Mouse (Mus musculus): ENCODE data around the gene Dexi.

DNA sequence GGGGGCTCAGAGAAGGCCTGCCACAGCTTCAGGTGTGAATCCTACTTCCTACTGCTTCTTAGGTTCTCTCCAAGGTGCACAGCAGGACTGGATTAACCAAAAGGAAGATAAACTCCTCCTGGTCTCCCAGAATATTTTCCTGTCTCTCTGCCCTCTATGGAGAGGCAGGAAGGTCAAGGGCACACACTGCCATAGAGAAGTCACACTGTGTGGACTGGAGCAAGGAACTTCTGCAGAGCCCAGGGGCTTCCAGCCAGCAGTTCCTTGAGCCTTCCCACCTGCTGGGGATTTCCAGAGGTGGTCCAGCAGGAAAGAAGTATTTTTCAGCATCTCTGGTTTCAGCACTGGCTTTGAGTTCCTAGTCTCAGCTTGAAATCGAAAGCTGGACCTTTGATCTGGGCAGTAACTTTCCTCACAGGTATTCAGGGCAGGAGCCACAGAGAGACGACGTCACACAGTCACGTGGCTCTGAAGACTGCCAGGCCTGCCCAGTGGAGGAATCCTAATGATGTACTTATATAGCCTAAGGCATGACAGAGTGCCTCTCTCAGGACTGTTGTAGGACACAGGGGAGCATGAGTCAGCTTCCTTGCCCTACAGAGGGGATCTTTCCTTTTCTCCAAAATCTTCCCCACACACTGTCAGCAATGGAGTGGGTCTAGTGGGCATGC, 77.7 kb downstream of the Dexi start:
- TF ChIP-seq CTCF (IDR thresholded peaks at IDR 0.05; ENCODE audit: low read depth, low read length) (no peak), POLR2A (IDR thresholded peaks at IDR 0.05; ENCODE audit: borderline replicate concordance, low read depth, low read length) (no peak)

Measured in bone marrow macrophage, adult 2 months (primary cell).